Comparison of ENCODE assay signal across 8 mouse cellular contexts in the genomic region with DNA sequence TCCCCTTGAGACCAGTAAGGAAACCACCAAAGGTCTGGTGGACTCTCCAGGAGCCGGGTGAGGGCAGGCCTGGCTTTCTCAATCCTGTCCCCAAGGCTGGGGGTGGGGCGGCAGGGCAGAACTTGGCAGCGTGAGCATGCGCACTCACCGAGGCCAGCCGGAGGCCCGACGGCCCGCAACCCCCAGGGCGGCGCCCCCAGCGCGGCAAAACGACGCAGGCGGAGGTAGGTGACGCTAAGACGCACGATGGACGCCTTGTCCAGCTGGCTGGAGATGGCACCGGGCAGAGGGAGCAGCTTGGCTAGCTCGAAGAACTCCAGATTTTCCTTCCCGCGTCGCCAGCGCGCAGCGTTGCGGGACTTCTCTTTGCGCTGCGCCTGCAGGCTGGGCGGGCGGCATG. TPM values are rescaled to one million over a fixed set of nuclear protein-coding genes. Genes with fewer than 3 reads are reported as not detected.
A peak's percentile ranks its signal among the peaks of the same experiment; 100 is the strongest.
DNase-seq lines count a peak whose midpoint lies in the region; ATAC-seq and TF ChIP-seq lines count a peak whose summit lies in the region.

No protein-coding gene starts in this region.

- WGBS in kidney, adult 2 months = 7% methylated on average over 33 of the region's 33 CpGs
- WGBS in embryonic facial prominence, embryonic 10.5 days = 5% methylated on average over 33 of the region's 33 CpGs
- WGBS in intestine, embryonic 15.5 days = 5% methylated on average over 33 of the region's 33 CpGs
- WGBS in midbrain, embryonic 13.5 days = 3% methylated on average over 33 of the region's 33 CpGs

- no peak overlapping the region for H3K27ac ChIP-seq in kidney, adult 2 months (ENCODE audit: insufficient read depth, low read depth, low read length)
- H3K27ac ChIP-seq in embryonic facial prominence, embryonic 10.5 days (replicated peaks) = no peak overlapping the region
- H3K27ac ChIP-seq in intestine, embryonic 15.5 days = no peak overlapping the region
- H3K27ac ChIP-seq in midbrain, embryonic 13.5 days = no peak overlapping the region

- no peaks in the 10 kb centered on the region for H3K9me3 ChIP-seq in embryonic facial prominence, embryonic 10.5 days
- H3K9me3 ChIP-seq in intestine, embryonic 15.5 days = no peaks in the 10 kb centered on the region; the same call in 1 of the 2 replicates
- no peaks in the 10 kb centered on the region for H3K9me3 ChIP-seq in midbrain, embryonic 13.5 days

- peak; percentile 24 for DNase-seq in kidney, adult 2 months
- no peak for DNase-seq in kidney, postnatal 14 days
- peak; percentile 65 for DNase-seq in embryonic facial prominence, embryonic 10.5 days (ENCODE audit: low spot score)
- no peak for DNase-seq in frontal cortex, postnatal 36 days (ENCODE audit: low spot score in 2 of 2)
- no peak for DNase-seq in right cerebral cortex, adult 2 months (ENCODE audit: low spot score in 2 of 2)
- no peak for DNase-seq in right cerebral cortex, postnatal 14 days

- H3K4me2 ChIP-seq in intestine, embryonic 15.5 days (replicated peaks) = peak overlapping the region; percentile 52
- H3K4me2 ChIP-seq in midbrain, embryonic 13.5 days (replicated peaks) = peak overlapping the region; percentile 33

- no peak overlapping the region for H3K9ac ChIP-seq in intestine, embryonic 15.5 days
- H3K9ac ChIP-seq in midbrain, embryonic 13.5 days (replicated peaks) = no peak overlapping the region

- no peak for TF ChIP-seq CTCF in kidney, adult 2 months (conservative IDR thresholded peaks at IDR 0.05; ENCODE audit: insufficient read depth, insufficient read length, low read depth, low read length)

- TF ChIP-seq POLR2A in kidney, adult 2 months (IDR thresholded peaks at IDR 0.05; ENCODE audit: low read depth, low read length) = no peak

- H3K36me3 ChIP-seq in kidney, adult 2 months (ENCODE audit: control insufficient read depth, insufficient read depth, low read length) = no peaks in the 10 kb centered on the region
- H3K36me3 ChIP-seq in embryonic facial prominence, embryonic 10.5 days (replicated peaks) = no peaks in the 10 kb centered on the region
- H3K36me3 ChIP-seq in intestine, embryonic 15.5 days = no peaks in the 10 kb centered on the region
- H3K36me3 ChIP-seq in midbrain, embryonic 13.5 days = no peaks in the 10 kb centered on the region

- peaks cover 5% of the 10 kb centered on the region for H3K27me3 ChIP-seq in kidney, adult 2 months (replicated peaks; ENCODE audit: control insufficient read depth, insufficient read depth, low read length)
- peaks cover 85% of the 10 kb centered on the region for H3K27me3 ChIP-seq in embryonic facial prominence, embryonic 10.5 days (replicated peaks; ENCODE audit: low read depth, poor library complexity, severe bottlenecking)
- H3K27me3 ChIP-seq in intestine, embryonic 15.5 days (replicated peaks) = peaks cover 63% of the 10 kb centered on the region
- peaks cover 84% of the 10 kb centered on the region for H3K27me3 ChIP-seq in midbrain, embryonic 13.5 days

- no peaks in the 10 kb centered on the region for H3K4me1 ChIP-seq in kidney, adult 2 months (ENCODE audit: control insufficient read depth, insufficient read depth, low read length)
- peaks cover 29% of the 10 kb centered on the region for H3K4me1 ChIP-seq in embryonic facial prominence, embryonic 10.5 days
- H3K4me1 ChIP-seq in intestine, embryonic 15.5 days (replicated peaks) = peaks cover 20% of the 10 kb centered on the region
- H3K4me1 ChIP-seq in midbrain, embryonic 13.5 days (replicated peaks) = peaks cover 24% of the 10 kb centered on the region

- ATAC-seq in intestine, embryonic 15.5 days = no peak
- no peak for ATAC-seq in midbrain, embryonic 13.5 days

- no peak overlapping the region for H3K4me3 ChIP-seq in kidney, adult 2 months (ENCODE audit: insufficient read depth, low read depth, low read length)
- H3K4me3 ChIP-seq in embryonic facial prominence, embryonic 10.5 days = peak overlapping the region; percentile 45
- H3K4me3 ChIP-seq in intestine, embryonic 15.5 days (replicated peaks) = peak overlapping the region; percentile 23
- H3K4me3 ChIP-seq in midbrain, embryonic 13.5 days (replicated peaks) = peak overlapping the region; percentile 23

RNA-seq across cellular contexts. Expression of gene Npas1, which starts 3.1 kb away (rescaled TPM):
- polyA plus RNA-seq in kidney, adult 2 months (2012; rRNA removed) = not detected in 2 replicates
- 0.98 and 1.4 TPM in 2 replicates for polyA plus RNA-seq in embryonic facial prominence, embryonic 10.5 days (2016; fragmentation: Nextera tagmentation; extraction: Ambion mirVana)
- 0.25 and 0.38 TPM in 2 replicates for polyA plus RNA-seq in intestine, embryonic 15.5 days (2015; fragmentation: Nextera tagmentation; extraction: Ambion mirVana)
- 2.3 and 3.3 TPM in 2 replicates for polyA plus RNA-seq in midbrain, embryonic 13.5 days (2015; fragmentation: Nextera tagmentation; extraction: Ambion mirVana)

RNA-seq across cellular contexts. Expression of gene Tmem160, which starts 21.9 kb away (rescaled TPM):
- 112 and 125 TPM in 2 replicates for polyA plus RNA-seq in kidney, adult 2 months (2012; rRNA removed)
- 71.5 and 76.4 TPM in 2 replicates for polyA plus RNA-seq in embryonic facial prominence, embryonic 10.5 days (2016; fragmentation: Nextera tagmentation; extraction: Ambion mirVana)
- polyA plus RNA-seq in intestine, embryonic 15.5 days (2015; fragmentation: Nextera tagmentation; extraction: Ambion mirVana) = 48.9 and 54.8 TPM in 2 replicates
- polyA plus RNA-seq in midbrain, embryonic 13.5 days (2015; fragmentation: Nextera tagmentation; extraction: Ambion mirVana) = 48.1 and 59.4 TPM in 2 replicates

Comparison
In these comparisons a context has a peak if more than half of its experiments do, and no peak if none do; other contexts are left out.
1. DNase-seq: peak in kidney, adult 2 months (single experiment) and embryonic facial prominence, embryonic 10.5 days (single experiment); none in kidney, postnatal 14 days (single experiment), frontal cortex, postnatal 36 days (0 of 2), right cerebral cortex, adult 2 months (0 of 2) and right cerebral cortex, postnatal 14 days (single experiment).